Mouse (Mus musculus) kidney, postnatal 4 days (tissue): Measurements from ENCODE around the gene Gm20547.

Experiments
- DNase-seq, 2 experiments: peaks; one replicate each; pipeline ENCODE4 v3.0.0; 2021; ENCODE audit warnings: mixed read lengths in 2 of 2

The Gm20547 gene

DNA sequence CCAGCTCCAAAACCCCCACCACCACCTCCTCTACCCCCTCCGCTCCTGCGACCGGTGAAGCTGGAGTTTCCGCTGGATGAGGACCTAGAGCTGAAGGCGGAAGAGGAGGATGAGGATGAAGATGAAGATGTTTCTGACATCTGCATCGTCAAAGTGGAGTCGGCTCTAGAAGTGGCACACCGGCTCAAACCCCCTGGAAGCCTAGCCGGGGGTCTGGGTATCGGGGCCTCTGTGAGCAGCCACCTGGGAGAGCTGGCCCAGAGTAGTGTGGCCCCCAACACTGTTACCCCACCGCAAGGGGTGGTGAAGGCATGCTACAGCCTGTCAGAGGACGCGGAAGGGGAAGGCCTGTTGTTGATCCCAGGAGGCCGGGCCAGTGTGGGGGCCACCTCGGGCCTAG lies 13.9 kb upstream of the Gm20547 start:
- no peak for DNase-seq

DNA sequence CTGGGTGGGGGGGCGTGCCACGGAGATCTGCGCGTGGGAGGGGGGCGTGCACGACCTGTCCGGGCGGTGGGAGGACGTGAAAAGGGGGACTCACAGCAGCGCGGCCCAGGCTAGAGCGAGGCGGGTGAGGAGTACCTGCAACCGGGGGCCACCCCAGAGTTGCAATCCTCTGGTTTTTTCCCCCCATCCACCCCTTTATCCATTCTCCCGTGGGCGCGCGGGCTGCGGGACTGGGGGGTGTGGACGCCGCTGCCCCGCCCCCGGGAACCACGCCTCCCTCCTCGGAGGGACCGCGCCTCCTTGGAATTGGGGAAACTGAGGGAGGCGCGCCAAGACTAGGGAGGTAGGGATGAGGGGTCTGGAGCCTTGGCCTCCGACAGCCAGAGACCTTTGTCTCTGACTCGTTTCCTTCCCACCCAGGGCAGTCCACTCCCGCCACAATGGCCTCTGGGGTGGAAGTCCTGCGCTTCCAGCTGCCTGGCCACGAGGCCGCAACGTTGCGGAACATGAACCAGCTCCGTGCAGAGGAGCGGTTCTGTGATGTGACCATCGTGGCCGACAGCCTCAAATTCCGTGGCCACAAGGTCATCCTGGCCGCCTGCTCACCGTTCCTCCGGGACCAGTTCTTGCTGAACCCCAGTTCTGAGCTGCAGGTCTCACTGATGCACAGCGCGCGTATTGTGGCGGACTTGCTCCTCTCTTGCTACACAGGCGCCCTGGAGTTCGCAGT lies 13.1 kb upstream of the Gm20547 start:
- peak; percentile 70 to 75 for DNase-seq

DNA sequence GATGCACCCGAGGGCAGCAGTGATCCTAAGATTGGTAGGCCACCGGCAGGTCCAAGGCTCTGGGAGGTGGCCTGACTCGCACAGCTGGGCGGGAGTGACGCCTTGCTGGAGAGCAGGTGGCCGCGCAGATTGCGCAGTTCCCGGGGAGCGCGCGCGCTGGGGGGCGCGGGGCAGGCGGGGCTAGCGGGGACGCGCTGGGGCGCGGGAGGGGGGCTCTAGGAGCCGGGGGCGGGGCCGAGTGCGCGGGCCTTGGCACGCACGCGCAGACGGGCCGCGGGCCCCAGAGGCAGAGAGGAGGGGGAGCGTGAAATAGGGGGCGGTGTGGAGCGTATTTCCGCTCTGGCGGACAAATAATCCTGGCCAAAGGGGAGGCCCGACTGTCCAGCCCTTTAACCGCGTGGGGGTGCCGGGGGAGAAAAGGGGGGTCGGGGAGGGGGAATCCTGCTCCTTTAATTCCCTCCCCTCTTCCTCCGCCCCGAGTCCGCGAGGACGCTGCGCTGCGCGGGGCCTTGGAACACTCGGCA lies 12.3 kb upstream of the Gm20547 start:
- peak; percentile 95 to 97 for DNase-seq

DNA sequence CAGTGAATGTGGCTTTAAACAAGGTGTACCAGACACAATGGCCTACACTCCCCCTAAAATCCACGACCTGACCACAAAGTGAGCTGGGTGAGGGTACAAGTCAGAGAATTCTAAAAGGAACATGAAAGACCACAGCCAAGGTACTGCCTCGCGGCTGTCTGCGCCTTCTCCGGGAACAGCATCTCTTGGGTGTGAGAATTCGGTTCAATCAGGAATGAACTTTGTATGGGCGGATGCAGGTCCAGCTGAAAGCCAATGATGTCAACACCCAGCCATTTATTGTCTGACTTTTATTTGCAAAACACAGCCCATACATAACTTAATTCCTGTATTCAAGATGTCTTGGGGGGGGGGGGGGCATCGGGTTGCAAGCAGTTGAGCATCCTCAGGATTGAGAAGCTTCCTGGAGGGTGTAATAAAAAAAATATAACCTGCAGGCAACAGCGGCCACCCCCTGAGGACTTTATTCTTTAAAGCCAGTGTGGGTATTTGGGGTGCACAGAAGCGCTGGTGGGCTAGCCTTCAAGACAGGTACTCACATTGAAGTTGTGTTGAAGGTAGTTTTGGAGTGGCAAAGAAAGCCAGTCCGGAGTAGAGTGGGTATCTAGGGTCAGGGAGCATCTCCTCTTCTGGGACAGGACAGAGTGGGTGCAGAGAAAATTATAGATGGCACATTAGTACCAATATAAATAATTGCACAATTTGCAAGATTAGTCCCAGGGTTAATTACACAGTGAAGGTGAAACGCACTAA lies 11.4 kb upstream of the Gm20547 start:
- DNase-seq = no peak

DNA sequence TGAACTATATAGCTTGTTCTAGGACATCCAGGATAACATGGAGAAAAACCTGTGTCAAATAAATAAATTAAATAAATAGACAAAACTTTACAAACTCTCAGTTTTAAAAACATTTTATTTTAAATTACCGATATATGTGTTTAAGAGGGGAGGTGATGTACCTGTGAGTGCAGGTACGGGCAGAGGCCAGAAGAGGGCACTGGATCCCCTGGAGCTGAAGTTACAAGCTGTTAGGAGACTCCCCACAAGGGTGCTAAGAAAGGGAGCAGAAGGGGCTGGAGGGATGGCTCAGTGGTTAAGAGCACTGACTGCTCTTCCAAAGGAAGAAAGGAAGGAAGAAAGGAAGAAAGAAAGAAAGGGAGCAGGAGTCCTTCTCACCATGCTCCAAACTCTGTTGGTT lies 9.5 kb upstream of the Gm20547 start:
- no peak for DNase-seq

DNA sequence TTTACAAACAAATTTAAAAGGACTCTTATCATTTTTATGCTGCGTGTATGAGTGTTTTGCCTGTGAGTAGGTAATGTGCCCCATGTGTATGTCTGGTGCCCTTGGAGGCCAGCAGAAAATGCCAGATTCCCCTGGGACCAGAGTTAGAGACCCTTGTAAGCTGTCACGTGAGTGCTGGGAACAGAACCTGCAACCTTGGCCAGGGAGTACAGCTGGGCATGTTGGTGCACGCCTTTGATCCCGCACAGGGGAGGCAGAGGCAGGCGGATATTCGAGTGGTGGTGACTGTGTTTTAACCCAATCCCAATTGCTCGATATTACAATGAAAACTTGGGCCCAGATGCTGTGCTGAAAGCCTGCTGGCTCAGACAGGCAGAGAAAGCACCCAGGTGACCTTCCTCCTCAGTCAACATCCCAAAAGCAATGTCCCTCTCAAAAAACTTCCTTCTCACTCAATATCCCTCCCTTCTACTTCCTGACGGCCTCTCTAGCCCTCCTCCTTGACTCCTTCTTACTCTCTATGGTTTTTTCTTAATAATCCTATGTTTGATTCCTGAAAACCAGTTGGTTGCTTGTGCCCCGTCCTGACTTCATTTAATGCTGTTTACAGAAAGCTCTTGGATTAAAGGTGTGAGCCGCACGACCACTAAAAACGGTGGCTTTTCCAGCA lies 8.4 kb upstream of the Gm20547 start:
- no peak for DNase-seq

DNA sequence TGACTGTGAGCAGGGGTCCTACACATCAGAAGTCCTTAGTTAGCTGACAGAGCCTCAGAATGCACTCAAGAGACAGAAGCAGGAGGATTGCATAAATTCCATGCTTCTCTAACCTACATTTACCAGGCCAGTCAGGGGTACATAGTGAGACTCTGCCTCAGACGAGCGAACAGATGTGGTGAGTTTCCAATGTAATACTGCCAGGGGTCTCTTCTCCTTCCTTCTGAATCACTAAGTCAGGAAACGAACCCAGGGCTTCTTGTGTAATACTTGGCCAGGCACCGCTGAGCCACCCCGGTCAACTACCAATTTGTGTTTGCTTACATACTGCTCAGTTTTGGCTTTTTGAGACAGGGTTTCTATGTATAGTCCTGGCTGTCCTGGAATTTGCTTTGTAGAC lies 6.1 kb upstream of the Gm20547 start:
- DNase-seq = no peak

DNA sequence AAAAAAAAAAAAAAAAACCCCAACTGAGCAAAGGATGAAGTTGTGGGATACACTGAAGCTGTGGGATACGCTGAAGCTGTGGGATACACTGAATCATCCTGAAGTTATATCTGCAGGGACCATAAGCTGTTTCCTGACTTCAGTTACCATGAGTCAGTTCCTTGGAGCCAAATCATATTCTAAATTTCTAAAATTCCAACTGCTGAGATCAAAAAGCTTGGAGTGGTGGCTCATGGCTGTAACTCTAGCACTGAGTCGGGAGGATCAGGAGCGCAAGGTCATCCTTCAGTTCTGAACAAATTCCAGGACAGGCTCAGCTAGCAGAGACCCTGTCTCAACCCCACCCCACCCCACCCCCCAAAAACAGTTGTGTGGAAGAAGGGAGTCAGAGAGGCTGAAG lies 3.8 kb upstream of the Gm20547 start:
- DNase-seq = no peak

DNA sequence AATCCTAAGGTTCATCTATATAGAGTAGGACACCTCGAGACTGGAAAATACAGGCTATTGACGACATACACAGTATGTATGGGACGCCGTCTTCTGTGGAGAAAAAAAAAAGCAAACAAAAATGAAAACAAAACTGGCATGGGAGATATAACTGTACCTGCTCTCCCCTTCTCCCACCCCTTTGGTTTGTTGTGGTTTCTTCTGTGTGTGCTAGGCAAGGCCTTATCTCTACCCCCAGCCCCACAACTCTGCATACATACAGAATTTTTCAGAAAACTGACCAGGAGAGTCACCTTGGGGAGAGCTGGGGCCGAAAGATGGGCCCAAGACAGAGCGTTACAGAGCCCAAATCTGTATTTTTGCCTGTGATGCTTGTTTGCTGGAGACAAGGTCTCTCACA lies 2.9 kb upstream of the Gm20547 start:
- no peak for DNase-seq

DNA sequence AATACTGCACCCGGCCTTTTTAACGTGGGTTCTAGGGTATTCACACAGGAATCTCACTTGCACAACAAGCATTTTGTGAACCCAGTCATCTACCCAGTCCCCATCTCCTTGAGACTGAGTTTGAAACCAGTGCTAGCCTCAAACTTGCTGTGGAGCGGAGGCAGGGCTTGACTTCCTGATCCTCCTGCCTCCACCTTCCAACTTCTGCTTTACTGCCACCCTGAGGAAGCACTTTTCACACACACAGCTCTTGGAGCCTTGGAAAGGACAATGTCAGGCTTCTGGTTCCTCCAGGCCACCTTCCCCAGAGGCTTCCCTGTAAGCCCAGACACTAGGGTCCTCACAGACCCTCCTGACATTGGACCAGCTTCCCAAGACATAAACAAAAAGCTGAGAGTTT lies 1.5 kb upstream of the Gm20547 start:
- no peak for DNase-seq

DNA sequence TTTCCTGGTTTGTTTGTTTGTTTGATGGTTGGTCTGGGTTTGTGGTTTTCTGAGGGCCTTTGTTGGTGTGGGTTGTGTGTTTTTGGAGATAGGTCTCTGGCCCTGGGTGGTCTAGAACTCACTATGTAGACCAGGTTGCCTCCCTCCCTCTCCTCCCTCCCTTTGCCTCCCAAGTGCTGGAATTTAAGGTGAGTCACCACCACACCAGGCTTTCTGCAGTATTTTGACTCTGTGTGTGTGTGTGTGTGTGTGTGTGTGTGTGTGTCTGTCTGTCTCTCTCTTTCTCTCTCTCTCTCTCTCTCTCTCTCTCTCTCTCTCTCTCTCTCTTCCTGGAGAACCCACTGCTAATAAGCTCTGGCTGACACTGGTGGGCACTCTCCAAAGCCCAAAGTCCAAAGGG lies 676 bp downstream of the Gm20547 start:
- no peak for DNase-seq

DNA sequence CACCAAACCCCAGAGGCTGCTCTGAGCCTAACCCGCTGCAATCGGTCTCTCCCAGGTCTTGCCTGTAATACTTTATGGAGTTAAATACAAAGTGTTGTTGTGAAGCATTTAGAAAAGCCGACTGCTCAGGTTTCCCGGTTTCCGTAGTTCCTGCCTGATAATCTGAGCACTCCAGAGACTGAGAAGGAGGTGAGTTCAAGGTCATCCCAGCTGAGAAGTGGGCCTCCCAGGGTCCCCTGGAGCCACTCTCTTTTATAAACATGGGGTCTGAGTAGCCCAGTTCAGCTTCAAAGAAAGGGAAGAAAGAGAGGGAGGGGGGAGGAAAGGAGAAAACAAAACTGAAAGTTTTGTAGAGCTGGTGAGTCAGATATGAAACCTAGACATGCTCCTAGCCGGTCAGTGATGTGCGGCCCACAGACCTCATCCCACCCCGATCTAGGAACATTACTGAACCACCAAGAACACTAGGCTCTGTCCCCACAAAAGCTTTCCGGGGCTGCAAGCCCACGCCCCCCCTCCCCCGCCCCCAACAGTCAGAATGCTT lies 2.4 kb downstream of the Gm20547 start, which contains the start of gene Zbtb12:
Gene Zbtb12, plus strand, starts transcription at position 148 of the 544 bp plus-strand sequence.
- no peak for DNase-seq

DNA sequence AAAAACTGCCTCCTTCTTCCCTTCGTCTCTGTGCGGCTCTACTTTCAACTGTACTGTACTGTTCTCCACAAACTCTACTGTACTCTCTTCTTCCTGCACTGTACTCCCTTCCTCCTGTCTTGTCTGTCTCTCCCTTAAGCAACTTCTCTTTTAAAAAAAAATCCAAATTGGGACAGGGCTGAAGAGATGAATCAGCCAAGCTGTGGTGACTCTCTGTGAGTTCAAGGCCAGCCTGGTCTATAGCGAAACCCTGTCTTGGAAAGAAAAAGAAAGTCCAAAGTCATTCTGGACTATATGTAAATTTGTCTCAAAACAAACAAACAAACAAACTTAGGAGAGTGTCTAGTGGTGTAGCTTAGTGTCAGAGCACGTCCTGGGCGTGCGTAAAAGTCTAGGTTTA lies 7.5 kb downstream of the Gm20547 start:
- DNase-seq = no peak

DNA sequence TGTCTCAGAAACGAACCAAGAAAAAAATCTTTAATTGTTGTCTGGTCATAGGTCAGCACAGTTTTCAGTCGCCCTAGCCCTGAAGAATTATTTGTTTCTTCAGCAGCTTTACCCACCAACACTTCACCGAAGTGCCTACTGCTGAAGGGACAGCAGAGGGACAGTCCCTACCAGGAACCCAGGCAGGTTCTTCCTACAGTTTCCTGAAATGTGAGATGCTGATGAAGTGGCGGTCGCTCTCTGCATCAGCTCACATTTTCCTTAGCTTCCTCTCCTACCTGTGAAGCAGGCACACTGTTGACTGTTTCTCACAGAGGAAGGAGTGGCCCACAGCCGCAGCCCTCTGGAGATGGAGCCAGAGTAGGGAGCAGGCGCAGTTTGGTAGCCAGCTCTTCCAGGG lies 15.9 kb downstream of the Gm20547 start:
- no peak for DNase-seq

DNA sequence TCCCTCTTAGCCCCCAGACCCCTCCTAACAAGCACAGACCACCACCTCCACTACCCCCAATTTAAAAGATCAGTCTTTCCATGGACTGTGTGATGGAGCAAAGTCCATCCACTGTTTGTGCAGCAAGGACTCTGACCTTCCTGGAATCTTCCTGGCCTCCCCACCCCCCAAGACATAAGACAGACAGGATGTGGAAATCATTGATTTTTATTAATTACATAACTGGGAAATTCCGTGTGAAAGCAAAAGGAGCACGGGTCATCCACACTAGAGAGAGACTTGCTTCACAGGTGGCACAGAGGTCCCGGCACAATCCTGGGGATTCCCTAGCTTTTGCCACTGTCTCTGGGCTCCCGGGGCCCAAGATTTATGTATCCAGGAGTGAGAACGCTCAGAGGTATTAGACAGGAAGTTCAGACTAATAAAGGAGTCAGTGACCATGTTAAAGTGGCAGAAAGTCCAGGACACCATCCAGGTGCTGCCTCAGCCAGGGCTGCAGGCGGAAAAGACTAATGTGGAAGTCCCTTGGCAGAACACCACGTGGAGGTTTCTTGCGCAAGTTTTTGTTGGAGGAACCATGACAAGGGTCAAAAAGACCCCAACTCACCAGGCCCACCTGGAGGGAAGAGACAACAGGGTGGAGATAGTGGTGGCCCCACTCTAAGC lies 19.3 kb downstream of the Gm20547 start, which contains the start of gene Cfb:
Gene Cfb, minus strand, starts transcription at position 103 of the 666 bp plus-strand sequence.
- peak in 1 of 2 experiments; percentile 58 for DNase-seq

DNA sequence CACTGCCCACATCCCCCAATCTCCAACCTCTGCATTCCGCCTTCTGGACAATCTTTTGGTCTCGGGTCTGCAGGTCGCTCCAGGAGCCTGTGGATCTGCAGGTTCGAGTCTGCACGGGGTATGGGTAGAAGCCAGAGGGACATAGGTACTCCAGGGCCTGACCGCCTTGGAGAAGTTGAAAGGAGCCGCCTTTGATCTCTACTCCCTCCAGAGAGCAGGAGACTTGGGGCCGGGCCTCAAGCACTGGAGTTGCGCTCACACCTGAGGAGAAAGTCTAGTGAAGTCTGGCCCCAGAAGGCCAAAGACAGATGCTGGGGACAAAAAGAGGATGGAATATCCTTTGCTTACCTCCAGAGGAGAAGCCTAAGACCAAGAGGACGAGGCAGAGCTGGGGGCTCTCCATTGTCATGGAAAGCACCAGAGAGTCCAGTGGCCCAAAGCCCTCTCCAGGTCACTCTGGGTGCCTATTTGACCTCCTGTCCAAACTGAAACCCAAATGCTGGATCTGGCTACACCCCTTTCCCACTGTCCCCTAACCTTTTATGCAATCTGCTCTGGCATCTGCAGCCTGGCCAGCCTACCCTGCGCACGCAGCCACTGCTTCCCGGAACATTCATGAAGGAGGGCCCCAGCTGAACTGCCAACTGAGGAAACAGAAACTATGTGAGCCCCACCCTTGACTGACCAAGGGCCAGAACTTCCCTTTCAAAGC lies 20.0 kb downstream of the Gm20547 start:
- DNase-seq = peak; percentile 40 to 61

DNA sequence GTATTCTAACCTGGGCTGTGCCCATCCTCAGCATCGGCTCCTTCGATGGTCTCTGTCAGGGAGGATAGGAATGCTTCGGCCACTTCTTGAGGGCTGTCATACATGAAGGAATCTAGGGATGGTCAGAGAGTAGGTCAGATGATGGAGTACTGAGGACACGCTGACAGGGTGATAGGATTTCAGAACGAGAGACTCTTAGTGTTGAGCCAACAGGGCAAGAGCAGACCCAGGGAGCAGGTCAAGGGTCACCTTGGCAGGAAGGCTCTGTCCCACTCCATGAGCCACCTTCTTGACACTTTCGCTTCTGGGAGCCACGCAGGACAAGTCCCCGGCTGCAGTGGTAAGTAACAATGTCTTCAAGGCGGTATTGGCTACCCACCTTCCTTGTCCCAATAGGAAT lies 21.3 kb downstream of the Gm20547 start:
- no peak for DNase-seq

DNA sequence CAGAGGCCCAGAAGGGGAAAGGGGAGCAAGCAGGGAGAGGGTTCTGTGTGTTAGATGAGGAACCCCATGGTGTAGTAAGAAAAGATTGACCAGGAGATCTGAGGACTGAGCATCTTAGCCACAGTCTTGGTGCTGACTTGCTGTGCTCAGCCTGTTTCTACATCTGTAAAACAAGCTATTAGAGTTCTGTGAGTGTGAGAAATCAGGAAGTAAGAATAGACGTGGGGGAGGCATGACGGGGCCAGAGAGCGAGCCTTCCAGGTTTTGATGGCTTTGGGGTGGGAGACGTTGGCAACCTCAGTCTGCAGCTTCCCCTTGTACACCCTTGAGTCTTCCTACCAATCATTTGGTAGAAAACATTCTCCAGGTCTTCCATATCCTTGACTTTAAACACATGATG lies 23.2 kb downstream of the Gm20547 start:
- no peak for DNase-seq

DNA sequence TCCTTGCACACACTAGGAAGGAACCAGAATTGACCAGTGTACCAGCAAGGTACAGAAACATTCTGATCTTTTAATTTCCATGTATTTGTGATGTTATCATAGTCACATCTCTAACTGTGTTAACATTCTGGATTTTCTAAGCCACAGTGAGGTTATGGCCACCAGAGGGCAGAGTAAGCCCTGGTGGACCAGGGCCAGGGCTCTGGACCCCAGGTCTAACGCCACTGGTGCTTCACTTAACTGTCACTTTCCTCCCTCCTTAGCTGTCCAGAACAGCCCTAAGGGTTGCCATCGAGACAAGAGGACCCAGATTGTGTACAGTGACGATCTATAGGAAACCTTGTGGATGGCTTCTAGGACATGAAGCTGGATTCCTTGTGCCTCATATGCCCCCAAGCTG lies 26.0 kb downstream of the Gm20547 start:
- peak; percentile 74 to 80 for DNase-seq

DNA sequence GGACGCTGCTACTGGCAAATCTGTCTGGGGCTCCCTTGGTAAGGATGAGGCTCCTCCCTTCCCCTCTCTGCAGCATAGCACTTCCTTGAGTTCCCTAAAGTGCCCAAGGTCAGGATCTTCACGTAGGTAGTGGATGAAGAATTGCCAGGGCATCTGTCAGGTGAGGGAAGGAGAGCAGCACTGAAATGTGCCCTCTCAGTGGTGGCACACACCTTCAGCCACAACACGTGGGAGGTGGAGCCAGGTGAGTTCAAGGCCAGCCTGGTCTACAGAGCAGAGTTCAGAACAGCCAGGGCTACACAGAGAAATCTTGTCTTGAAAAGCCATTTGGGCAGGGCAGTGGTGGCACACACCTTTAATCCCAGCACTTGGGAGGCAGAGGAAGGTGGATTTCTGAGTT lies 27.1 kb downstream of the Gm20547 start:
- DNase-seq = no peak

DNA sequence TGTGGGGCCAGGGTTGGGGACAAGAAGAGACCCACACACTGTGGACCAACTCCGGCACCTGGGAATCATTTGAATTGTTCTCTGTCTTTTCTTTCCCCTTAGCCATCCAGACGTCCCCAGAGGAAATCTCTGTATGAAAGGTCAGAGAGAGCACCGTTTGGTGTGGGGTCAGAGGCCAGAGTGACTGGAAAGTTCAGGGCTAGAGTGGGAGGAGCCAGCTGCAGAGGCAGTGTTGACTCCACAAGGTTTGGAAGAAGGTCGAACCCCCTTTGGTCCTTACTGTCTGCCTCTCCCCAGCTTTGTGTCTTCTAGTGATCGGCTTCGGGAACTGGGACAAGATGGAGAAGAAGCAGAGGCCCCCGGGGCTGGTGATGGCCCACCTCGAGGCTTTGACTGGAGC lies 28.3 kb downstream of the Gm20547 start:
- DNase-seq = no peak

DNA sequence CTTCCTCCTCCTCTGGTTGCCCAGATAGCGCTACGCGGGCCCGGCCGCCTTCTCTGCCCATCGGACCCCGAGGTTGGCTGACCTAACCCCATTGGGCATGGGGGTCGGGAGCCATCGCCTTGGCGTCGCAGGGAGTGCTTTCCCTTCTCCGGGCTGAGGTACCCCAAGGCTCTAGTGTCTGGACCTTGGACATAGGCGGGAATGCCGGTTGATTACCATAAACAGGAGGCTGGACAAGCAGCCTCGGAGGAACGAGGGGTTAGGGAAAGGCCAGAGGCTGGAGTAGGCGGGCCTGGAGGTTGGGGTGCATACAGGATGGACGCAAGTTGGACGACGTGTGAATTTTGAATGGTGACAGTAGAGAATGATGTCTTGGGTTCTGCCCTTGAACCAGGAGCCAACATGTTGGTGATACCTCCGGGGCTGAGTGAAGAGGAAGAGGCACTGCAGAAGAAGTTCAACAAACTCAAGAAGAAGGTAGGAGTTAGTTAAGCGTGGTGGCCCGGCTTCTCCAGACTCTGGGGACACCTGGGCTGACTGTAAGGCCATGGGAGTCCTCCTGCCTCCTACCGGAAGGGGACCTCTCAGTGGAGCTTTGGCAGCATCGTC lies 31.2 kb downstream of the Gm20547 start:
- no peak for DNase-seq
